Mouse (Mus musculus) ES-E14 (cell line): ENCODE results near the gene Slc26a1.

Source experiments
- CHD2 ChIP-seq: IDR thresholded peaks from 2 replicates; pipeline ENCODE4 v1.6.1; 2014; ENCODE audit warnings: mild to moderate bottlenecking, low read depth, low read length, inconsistent platforms
- MAFK ChIP-seq: IDR thresholded peaks from 2 replicates; pipeline ENCODE4 v1.6.1; 2014; ENCODE audit warnings: mild to moderate bottlenecking, low read depth, low read length, inconsistent platforms; ENCODE audit not compliant: insufficient read depth
- ZC3H11A ChIP-seq: IDR thresholded peaks from 2 replicates; pipeline ENCODE4 v1.6.1; 2012; ENCODE audit warnings: low read depth, mild to moderate bottlenecking, inconsistent platforms, low read length, borderline replicate concordance
- ZNF384 ChIP-seq: IDR thresholded peaks from 2 replicates; pipeline ENCODE4 v1.6.1; 2012; ENCODE audit warnings: low read depth, low read length, inconsistent platforms

- no peak for TF ChIP-seq ZNF384
- TF ChIP-seq CHD2: no peak
- TF ChIP-seq MAFK: no peak
- TF ChIP-seq ZC3H11A: no peak
Observed at GRCm38 (mm10) chr5:108669986-108670385, 5.4 kb downstream of the Slc26a1 start.
